Mouse (Mus musculus): Measurements from ENCODE around the gene Nme7. TPM values are rescaled to one million over a fixed set of nuclear protein-coding genes. Genes with fewer than 3 reads are reported as not detected.
A peak's percentile ranks its signal among the peaks of the same experiment; 100 is the strongest.

Nme7 gene
- total RNA-seq, 1 experiment from 2014 or later, result 20.1 TPM

- no peak for DNase-seq
Observed at GRCm38 (mm10) chr1:164436749-164437148, 132.8 kb downstream of the Nme7 start.

DNA sequence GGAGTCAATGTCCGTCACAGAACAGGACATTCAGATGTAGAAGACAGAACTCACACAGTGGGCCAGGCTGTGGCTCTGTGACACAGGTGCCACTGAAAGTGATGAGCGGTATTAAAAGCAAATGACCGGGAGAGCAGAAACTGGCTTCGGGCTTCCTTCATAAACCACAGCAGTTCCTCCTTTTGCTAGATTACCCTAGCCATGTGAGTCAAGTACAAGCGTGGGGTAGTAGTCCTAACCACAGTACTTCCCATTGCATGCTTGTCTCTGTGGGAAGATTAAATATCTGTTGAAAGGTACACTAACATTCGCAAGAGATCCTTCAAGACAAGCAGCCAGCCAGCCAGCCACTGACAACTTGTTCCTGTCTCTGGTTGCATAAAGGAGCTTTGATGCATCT lies 136.3 kb downstream of the Nme7 start:
- DNase-seq, result no peak

DNA sequence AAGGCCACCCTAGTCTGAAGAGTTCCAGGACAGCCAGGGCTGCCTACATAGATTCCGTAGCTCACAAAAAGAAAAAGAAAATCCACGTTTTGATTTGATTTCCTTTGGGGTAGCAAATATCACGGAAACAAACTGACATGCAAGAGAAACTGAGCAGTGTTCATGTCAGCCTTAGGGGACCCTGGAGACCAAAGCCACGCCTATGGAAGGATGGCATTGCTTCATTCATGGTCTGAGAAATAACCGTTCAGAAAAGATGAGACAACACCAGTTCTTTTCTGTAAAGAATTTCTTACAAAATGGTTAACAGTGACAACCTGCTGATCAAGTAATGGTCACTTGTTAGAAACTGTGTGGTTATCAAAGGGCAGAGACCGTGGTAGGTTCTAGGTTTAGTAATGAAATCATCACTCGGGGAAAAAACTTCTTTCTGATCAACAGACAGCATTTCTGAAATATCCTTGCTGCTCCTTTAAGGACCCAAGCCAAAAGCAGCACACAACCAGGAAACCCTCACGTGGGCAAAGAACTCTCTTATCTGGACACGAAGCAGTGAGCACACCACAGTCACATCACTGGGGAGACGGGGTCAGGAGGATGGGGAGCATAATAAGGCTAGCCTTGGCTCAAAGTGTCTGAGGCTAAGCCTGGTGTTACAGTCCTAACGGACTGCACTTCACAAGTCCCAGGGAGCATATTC lies 136.9 kb downstream of the Nme7 start:
- DNase-seq, result no peak

DNA sequence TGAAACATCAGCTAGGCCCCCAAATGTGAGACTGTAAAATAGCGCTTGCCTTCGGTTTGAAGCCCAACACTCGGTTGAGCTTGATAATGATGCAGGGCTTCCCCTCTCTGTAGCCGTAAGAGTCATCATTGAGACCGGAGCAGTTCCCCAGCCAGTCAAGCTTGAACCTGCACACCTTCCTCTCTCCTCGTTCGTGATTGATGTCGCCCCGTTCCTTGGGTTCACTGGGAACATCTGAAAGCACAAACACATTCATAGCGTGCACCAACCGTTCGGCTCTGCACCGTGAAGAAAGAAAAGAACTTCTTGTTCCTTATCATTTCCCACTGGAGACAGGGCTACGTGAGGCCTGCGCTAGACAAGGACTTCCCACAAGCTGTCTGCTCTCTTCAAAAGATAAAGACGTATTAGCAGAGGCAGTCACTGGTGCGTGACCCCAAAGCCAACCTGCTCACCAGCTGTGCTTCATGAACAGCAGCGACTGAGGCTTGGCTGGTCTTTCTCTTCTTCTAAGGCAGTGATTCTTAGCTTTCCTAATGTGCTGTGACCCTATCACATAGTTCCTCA lies 137.6 kb downstream of the Nme7 start:
- DNase-seq, result no peak

DNA sequence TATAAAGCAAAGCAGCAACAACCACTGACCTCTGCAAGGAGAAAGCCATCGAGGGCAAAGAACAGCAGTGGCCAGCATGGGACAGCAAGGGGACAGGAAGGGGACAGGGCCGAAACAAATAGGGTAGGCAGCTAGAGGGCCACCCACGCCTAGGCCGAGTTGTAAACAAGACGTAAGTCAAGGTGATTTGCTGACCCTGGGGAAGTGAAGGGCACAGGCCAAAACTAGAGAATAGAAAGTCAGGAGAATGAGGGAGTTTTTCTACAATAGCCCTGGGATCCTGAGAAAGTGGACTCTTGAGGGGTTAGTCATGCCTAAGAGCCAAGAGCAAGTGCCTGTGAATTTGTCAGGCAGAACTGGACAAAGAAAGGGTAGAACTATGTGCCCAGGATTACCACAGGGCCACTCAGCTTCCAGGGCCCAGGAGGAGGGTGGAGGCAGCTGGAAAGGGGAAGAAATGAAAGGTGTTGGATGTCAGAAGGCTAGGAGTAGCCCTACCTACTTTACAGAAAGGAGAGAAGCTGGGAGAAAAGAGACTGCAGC lies 141.8 kb downstream of the Nme7 start:
- no peak for DNase-seq

- DNase-seq, result no peak
Observed at GRCm38 (mm10) chr1:164446535-164446934, 142.6 kb downstream of the Nme7 start.

DNA sequence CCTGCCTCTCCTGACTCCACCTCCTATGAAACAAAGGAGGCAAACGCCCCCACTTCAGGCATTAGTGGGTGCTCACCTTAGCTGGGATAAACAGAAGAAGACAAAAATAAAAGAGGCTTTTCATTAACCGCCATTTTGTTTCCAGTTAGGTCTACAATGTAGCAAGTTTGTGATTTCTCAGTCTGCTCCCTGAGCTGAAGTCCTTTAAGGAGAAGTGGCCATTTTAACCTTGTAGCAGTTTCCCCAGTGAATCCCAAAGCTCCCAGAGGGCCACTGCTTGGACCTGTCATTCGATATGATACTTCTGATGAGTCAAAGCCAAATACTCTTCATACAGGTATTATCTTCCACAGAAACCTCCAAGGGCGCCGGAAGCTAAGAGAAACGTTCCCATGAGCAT lies 143.6 kb downstream of the Nme7 start:
- DNase-seq, result no peak

DNA sequence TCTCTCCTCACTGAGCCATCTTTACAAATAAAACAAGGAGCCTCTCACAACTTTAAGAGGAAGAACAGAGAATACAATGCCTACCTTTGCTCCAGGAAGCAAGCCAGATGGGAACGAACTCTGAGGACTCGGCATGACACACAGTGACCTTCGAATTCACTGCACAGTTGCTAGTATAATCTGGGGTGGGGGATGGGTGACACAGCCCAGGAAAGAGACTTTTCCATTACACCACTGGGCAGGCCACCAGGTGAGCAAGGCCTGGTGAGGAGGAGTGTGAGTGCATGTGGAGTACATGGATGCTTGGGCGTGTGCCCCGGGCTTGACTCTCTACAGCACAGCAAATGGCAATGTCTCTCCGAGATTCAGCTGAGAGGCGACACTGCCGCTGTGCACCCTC lies 145.7 kb downstream of the Nme7 start:
- no peak for DNase-seq

- DNase-seq, result no peak
Observed at GRCm38 (mm10) chr1:164450231-164450630, 146.3 kb downstream of the Nme7 start.

DNA sequence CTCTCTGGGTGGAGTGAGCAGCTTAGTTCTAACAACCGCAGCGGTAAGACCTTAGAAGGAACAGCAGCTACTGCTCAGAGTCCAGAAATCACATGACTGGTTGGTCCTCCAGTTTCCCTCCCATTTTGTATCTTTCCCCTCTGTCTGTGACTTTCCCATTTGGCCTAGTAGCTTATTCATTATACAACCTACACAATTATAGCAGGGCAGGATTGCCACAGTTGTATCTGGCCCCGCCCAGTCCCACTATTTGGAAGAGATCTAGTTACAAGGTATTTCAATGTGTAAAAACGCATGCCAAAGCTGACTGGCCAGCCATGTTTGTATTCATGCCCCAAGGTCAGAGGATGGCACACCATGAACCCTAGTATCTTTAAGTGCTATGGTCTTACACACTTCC lies 146.7 kb downstream of the Nme7 start:
- DNase-seq, result no peak

- no peak for DNase-seq
Observed at GRCm38 (mm10) chr1:164451346-164451745, 147.4 kb downstream of the Nme7 start.

DNA sequence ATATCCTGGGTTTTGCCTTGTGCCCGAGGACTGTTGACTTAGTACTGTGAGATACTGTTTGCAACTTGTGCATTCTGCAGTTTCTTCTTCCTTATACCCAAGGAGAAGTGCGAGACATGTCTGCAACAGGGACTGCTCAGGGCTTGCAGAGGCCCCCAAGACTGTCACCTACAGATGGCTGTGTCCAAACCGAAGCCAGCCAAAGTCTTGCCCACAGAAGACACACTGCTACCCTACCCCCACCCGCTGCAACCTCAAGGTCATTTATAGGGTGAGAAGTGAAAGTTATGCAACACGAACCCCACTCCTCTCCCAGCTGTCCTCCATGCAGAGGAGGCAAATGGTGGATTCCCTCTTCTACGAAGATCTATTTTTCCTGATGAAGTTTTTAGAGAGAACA lies 148.7 kb downstream of the Nme7 start:
- no peak for DNase-seq

- DNase-seq, result no peak
Observed at GRCm38 (mm10) chr1:164453146-164453545, 149.2 kb downstream of the Nme7 start.

DNA sequence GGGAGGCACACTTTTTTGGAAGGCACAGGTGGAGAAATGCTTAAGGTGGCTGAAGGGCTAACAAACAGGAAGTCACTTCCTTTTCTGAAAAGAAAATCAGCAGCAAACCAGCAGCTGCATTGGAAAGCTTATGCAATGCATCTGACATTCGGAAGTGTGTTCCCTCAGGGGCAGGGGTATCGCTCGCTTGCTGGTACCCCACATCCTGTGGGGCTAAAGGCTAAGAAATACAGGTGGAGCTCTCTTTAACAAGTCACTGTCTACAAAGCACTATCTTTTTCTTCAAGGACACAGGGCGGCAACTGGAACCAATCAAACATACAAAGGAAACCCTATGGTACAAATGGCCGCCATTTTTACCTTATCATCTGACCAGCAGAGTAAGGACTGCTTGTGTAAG lies 149.8 kb downstream of the Nme7 start:
- DNase-seq, result no peak

GRCm38 (mm10) chr1:164454747-164455400 lies 151.0 kb downstream of the Nme7 start:
- DNase-seq, result peak; percentile 58

DNA sequence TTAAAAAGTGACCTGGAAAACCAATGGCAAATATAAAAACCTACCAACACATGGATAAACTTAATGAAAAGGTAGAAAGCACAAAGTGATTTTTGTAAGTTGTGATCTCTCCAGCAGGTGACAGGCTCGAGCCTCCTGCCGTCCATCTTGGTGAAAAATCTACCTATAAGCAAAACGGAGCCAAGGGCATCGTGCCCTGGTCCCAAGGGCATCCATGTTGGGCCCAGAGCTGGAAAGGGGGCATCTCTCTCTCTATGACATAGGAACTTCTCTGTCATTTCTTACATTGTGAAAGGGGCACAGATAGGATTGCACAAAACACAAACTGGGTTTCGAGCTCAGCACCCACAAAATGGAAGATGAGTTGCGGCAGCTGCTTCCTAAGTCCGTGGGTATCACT lies 151.7 kb downstream of the Nme7 start:
- DNase-seq, result no peak

GRCm38 (mm10) chr1:164456065-164456464 lies 152.1 kb downstream of the Nme7 start:
- DNase-seq, result no peak

DNA sequence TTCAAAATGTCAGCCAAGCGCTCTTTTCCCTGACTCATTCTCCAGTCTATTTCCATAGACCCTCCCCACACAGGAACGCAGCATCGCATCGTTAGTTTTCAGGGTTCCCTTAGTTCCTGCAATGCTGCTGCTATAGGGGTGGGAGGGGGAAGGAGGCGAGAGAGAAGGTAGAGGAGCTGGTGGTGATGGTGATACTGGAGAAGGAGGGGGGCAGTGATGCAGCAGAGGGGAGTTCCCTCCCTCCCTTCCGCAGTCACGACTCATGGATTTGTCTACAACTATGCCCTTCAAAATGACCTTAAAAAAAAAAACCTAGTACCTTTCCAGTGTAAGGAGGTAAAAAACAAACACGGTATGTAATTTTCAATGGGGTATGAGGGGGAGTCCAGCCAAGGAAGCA lies 152.8 kb downstream of the Nme7 start:
- DNase-seq, result no peak

- DNase-seq, result peak; percentile 78
Observed at GRCm38 (mm10) chr1:164457531-164458244, 153.8 kb downstream of the Nme7 start.

GRCm38 (mm10) chr1:164458245-164458613 lies 154.3 kb downstream of the Nme7 start, which contains the start of gene Atp1b1:
Gene Atp1b1, minus strand, starts transcription at chr1:164458355.
- DNase-seq, result peak; percentile 86

- DNase-seq, result peak; percentile 47
Observed at GRCm38 (mm10) chr1:164458621-164459051, 154.7 kb downstream of the Nme7 start.

DNA sequence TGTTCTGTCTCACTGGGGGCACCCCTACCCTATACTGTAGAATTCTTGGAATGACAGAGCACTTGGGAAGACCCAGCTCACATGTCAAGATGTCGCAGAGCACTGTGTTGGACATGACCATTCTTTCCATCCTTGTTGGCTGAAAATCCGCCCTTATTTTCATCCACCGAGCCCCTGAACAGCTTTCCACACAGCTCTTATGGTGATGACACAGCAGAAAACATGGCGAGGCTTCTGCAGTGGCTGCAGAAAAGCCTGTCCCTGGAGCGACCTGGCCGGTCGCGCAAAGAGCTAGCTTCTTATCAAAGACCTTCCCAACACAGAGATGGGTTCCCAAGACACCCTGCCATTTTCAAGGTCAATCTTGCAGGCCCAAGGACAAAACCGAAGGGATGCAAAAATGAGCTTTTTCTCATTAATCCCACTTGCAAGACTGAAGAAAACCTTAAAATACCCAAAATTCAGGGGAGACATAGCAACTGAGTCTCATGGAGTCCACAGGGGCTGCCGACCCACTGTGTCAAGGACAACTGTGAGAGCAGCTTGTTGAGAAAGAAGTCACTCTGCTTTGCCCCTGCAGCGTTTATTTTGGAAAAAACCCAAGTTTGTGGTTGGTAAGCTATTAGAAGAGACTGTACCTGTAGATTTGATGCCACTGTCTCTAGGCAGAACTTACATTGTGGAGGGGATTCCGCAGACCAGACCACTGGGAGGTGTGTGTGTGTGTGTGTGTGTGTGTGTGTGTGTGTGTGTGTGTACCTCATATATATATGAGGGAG lies 155.4 kb downstream of the Nme7 start:
- DNase-seq, result no peak

Measured in adrenal gland, postnatal 25 days (tissue).